Mouse (Mus musculus): ENCODE data around the gene Ten1.

DNA sequence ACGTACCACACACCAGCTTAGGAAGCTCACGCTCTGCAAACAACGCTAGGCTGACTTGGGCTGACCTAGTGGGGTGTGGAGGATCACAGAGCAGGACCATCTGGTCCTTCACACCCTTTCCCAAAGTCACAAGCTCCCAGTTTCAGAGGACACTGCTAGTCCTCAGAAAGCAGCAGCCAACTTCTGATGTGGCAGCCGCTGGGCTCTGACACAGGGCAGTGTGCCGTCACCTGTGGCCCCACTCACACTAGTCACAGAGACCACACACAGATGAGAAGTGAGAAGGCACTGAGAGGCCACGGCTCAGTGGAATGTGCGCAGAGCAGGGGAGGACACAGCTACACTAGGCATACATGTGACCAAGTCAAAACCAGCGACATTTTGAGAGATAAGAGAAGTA is 52.2 kb downstream of the Ten1 start:
- no peak for TF ChIP-seq POLR2A (IDR thresholded peaks at IDR 0.05; ENCODE audit: borderline replicate concordance, control insufficient read depth, low read depth, low read length)
- no peak for TF ChIP-seq CTCF (IDR thresholded peaks at IDR 0.05; ENCODE audit: control insufficient read depth, insufficient read depth, low read length)

All from bone marrow, adult 2 months (tissue).